Mouse (Mus musculus): Measurements from ENCODE around the gene Coro7.
"Not testable (repeated sequence)": the region's sequence is repeated elsewhere in the genome, so short reads cannot be mapped to it uniquely, and the experiment has no call there.

Coro7 gene

DNA sequence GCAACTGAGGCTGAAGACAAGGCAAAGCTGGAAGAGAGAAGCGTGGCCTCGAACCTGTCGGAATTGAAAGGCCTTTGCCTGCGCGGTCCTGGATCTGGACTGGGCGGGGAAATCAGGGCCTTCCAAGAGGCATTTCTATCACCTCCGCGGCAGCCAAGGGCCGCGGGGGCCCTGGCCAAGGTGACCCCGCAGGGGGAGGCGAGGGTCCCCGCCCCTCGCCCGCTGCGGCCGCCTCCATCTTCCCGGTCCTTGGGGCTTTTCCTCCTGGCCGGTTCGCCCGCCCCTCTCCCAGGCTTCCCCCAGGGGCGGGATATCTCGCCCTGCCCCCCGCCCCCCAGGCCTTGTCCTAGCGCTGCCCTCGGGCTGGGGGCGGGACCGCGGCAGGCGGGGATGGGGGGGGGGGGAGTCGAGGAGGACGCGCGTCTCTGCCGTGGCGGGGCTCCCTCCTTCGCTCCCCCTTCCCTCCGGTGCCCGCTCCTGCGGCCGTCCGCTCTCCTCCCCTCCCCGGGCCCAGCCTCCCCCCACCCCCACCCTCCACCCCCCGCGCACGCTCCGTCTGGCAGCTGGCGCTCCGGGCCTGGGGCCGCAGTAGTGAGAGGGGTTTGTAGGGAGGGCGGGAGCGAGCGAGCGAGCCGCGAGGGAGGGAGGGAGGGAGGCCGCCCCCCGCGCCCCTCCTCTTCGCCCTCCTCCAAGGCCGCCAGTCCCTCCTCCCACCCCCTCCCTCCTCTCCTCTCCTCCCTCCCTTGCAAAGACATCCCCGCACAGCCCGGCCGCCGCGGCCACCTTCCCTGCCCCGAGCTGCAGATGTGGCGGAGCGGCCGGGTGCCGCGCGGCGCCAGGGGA, 85.4 kb downstream of the Coro7 start, which contains the start of gene Glis2:
Gene Glis2 (plus strand): TSS at position 743 of the 843 bp plus-strand sequence.
- peak; percentile 87 for DNase-seq

DNA sequence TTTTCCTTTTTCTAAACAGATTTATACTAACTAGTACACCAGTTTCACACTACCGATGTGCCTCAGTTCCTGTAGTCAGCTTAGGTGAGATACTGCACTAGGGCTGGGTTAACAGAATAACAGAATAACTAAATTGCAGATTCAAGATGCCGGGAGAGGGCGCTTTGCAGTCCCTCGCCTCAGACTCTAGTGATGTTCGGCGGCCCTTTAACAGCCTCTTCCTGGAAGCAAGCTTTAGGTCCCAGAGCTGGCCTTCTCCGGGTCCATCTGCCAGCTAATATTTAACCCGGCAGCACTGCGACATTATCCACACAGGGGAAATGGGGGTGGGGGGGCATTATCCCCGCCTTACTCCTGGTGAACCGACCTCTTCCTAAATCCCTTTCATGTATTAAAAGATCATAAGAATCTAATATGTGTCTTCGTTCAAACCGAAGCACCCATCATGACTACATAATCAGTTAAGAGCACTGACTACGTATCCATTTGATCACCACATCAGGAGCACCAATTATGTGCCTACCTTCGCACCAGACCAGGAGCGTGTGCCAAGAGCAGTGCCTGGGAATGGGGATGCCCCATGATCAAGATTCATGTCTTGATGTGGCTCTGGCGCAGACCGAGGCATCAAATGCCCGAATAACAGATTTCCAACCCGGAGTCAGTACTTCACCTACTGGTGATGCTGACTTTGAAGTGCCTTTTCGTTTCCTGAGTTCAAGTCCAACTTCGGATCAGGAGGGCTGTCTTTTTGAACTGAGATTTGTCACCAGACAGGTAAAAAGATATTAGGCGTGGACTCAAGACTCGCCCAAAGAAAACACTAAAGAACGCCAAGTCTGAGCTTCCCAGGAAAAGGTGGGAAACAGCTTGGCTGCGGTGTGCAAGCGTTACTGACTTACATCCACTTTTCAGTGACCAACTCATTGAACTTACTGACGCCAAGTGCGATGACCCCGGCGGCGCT, 86.4 kb downstream of the Coro7 start:
- DNase-seq: peak; percentile 87

DNA sequence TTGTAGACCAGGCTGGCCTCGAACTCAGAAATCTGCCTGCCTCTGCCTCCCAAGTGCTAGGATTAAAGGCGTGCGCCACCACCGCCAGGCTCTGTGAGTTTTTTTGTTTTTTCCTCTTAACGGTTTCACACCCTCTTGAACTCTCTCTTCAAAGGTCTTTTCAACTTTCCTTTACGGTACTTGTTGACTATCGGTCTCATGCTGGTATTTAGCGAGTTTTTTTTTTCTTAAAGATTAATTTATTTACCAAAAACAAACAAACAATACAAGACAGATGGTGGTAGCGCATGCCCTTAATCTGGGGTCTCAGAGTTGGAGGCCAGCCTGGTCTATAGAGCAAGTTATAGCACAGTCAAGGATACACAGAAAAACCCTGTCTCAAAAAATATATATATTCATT, 89.3 kb downstream of the Coro7 start:
- no peak for DNase-seq

DNA sequence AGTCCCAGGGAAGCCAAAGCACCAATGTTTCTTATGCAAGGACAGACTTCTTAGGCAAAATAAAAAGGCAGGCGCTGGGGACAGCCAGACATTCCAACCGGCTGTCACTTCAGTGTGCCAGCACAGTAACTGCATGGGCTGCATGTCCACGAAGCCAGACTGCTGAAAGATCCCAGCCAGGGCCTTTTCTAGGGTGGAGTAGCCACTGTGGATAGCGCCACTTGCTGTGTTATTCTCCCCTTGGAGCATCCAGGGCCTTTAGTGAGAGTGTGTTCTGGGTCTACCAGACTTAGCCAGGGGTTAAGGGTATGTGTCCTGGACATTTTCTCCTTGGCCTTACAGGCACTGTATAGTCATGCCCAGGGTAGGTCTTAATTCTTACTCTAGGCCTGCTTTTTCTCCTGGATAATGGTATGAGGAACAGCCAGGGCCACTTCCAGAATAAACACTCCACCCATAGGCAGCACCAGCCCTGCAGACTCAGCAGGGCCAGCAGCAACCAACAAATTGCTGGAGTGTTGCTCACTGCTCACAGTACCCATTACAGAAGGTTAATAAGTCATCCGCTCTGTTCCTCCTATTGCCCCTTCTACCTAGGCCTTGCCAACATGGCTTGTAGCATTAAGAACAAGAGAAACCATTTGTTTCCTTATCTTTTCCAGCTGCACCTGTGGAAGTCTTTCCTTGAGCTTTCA, 91.9 kb downstream of the Coro7 start:
- DNase-seq: peak; percentile 82

DNA sequence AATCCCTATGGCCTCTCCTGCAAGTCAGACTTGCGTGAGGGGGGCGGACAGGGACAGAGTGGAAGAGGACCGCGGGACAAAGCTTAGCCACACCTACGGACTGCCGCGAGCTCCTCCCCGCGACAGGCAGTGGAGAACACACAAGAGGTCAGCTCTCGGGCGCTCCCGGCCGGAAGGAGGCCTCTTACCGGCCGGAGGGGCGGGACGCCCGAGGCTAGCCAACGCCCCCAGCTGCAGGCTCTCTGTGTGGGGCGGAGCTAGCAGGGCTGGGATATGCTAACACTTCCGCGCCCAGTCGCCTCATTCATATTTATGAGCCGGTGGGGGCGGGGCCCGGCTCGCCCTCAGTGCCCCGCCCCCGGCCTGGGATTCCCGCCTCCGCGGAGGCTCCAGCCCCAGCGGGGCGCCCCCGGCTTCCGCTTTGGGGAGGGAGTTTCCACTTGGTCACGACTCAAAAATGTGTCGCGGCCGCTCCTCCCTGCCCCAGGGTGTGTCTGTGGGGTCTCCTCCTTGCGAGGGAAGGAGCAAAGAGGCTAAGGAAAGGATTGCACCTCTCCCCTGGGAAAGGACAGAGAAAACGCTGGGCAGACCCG, 93.0 kb downstream of the Coro7 start:
- peak; percentile 99 for DNase-seq

DNA sequence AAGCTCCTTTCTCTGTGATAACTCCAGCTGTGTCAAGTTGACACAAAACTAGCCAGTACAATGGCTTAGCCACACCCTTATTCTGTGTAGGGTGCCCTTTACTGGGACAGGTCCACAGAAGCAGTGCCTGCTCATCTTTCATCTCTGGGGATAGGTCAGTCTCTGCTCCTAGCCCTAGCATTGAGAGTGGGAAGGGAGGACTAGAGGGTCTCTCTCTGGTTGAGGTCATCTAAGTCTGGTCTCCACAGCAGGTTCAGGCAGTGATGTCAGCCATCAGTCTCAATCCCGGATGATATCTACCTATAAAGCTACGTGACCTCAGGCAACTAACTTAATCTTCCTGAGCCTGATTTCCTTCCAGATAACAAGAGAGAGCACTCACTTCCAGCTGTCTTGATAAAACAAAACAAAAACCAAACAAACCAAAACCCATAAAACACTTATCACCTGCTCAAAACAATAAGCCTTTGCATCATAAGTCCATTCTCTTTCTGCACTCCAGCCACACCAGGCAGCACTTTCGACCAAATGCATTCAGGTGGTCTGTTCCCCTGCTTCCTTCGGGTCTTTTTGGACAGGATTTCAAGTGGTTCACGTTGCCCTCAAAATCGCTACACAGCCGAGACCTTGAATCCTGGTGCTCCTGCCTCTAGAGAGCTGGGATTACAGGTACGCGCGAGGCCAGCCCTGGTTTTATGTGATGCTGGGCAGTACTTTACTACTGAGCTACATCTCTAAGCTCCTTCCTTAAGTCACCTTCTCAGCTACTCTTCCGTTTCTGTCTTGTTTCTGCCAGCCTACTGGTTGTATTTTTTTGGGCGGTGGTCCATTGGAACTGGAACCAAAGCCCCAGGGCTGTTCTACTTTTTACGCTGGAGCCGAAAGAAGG, 93.7 kb downstream of the Coro7 start:
- no peak for DNase-seq

DNA sequence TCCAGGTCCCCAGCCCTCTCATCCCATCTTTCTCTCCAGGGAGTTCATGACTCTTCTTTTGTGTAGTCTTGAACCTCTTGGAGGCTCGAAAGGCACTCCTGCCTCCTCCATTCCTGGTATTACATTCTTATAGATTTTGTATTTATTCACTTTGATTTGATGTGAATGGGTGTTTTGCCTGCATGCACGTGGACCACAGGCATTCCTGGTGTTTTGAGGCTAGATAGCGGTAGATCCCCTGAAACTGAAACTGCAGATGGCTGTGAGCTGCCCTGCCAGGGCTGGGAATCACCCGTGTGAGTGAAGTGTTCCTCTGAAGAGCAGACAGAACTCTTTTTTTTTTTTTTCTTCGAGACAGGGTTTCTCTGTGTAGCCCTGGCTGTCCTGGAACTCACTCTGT, 95.1 kb downstream of the Coro7 start:
- no peak for DNase-seq

DNA sequence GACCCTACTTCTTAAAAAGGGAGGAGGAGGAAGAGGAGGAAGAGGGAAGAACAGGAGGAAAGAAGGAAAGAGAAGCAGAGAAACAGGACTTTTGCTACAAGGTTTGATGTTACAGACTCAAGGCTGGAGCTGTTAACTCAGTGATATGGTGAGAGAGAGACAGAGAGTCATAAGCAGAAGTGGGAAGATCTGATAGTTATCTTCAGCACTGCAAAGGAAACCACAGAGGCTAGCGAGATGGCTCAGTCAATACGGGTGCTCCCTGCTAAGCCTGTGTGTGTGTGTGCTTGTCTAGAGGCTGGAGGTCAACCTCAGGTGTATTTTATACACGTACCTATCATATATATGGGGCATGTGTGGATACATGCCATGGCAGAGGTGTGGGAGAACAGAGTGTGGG, 95.8 kb downstream of the Coro7 start:
- DNase-seq: no peak

DNA sequence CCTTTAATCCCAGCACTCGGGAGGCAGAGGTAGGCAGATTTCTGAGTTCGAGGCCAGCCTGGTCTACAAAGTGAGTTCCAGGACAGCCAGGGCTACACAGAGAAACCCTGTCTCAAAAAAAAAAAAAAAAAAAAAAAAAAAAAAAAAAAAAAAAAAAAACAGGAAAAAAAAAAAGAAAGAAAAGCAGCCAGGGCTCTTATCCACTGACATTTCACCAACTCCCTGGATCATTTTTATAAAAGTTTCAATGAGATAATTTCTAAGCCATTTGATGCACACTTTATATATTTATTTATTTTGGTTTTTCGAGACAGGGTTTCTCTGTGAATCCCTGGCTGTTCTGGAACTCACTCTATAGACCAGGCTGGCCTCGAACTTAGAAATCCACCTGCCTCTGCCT, 98.4 kb downstream of the Coro7 start:
- not testable (repeated sequence) for DNase-seq

DNA sequence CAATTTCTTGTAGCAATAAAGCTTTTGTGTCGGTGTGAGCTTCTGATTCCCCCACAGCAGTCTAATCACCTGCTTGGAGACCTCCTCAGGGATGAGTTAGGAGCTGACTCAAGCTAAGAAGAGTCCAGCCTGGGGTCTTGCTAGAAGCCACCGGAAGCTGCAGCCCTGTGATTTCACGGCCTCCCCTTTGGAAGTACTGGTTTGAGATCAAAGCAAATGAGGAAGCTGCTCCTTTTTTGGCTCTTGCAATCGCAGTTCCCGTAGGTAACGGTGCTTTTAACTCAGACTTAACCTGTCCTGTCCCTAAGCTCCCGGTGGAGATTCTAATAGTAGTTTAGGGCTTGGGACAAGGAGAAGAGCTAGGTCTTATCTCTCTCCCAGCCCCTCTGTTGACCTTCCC, 100.9 kb downstream of the Coro7 start:
- DNase-seq: no peak

DNA sequence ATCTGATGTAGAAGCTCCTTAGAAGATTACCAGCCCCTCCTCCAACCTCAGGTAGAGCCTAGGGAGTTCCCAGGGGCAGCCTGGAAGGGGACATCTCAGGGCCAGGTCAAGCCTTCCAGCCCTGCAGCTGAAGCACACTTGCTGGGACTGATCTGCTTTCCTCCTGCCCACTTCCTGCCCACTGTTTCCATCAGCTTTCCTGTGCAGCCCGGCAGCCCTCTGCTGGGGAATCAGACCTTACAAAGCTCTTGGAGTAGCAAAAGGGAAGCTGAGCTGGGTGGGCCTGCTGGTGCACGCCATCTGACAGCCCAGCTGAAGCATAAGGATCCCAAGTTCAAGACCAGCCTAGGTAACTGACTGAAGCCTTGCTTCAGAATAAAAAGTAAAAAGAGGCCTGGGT, 102.7 kb downstream of the Coro7 start:
- DNase-seq: no peak

Measured in kidney, adult 11 months (tissue).